In genomic region chr4:136134418-136134977, GRCm38 (mm10) we compare ENCODE assay signal across 8 mouse cellular contexts. TPM values are rescaled to one million over a fixed set of nuclear protein-coding genes. Genes with fewer than 3 reads are reported as not detected.
A peak's percentile ranks its signal among the peaks of the same experiment; 100 is the strongest.
DNase-seq lines count a peak whose midpoint lies in the region; ATAC-seq lines count a peak whose summit lies in the region.

No protein-coding gene starts in this region.

- H3K4me2 ChIP-seq in kidney, embryonic 15.5 days: peak overlapping the region; percentile 74
- peak overlapping the region; percentile 33 for H3K4me2 ChIP-seq in hindbrain, embryonic 11.5 days (replicated peaks; ENCODE audit: low read depth, low read length)
- peak overlapping the region; percentile 57 for H3K4me2 ChIP-seq in midbrain, embryonic 11.5 days

- ATAC-seq in kidney, embryonic 15.5 days (replicated peaks; ENCODE audit: low FRiP score): no peak
- ATAC-seq in hindbrain, embryonic 11.5 days (ENCODE audit: low FRiP score): peak; percentile 57
- ATAC-seq in midbrain, embryonic 11.5 days (ENCODE audit: low FRiP score): peak; percentile 28
- ATAC-seq in frontal cortex, adult (ENCODE audit: low TSS enrichment): no peak

- peaks cover 52% of the 10 kb centered on the region for H3K4me1 ChIP-seq in kidney, embryonic 15.5 days
- peaks cover 68% of the 10 kb centered on the region for H3K4me1 ChIP-seq in embryonic facial prominence, embryonic 10.5 days
- H3K4me1 ChIP-seq in hindbrain, embryonic 11.5 days (replicated peaks; ENCODE audit: control insufficient read depth, insufficient read depth, low read length): peaks cover 16% of the 10 kb centered on the region
- peaks cover 42% of the 10 kb centered on the region for H3K4me1 ChIP-seq in midbrain, embryonic 11.5 days (ENCODE audit: control insufficient read depth, insufficient read depth, low read length)

- H3K27ac ChIP-seq in kidney, embryonic 15.5 days: peak overlapping the region; percentile 99
- H3K27ac ChIP-seq in embryonic facial prominence, embryonic 10.5 days (replicated peaks): peak overlapping the region; percentile 99
- peak overlapping the region; percentile 91 for H3K27ac ChIP-seq in hindbrain, embryonic 11.5 days (ENCODE audit: low read depth, low read length)
- peak overlapping the region; percentile 99 for H3K27ac ChIP-seq in midbrain, embryonic 11.5 days (ENCODE audit: low read depth, low read length)

- H3K4me3 ChIP-seq in kidney, embryonic 15.5 days (replicated peaks): peak overlapping the region; percentile 44
- H3K4me3 ChIP-seq in embryonic facial prominence, embryonic 10.5 days: peak overlapping the region; percentile 57
- H3K4me3 ChIP-seq in hindbrain, embryonic 11.5 days (ENCODE audit: low read depth, low read length): peak overlapping the region; percentile 26
- peak overlapping the region; percentile 34 for H3K4me3 ChIP-seq in midbrain, embryonic 11.5 days (ENCODE audit: low read depth, low read length)

- H3K27me3 ChIP-seq in kidney, embryonic 15.5 days: no peaks in the 10 kb centered on the region
- H3K27me3 ChIP-seq in embryonic facial prominence, embryonic 10.5 days (replicated peaks; ENCODE audit: low read depth, poor library complexity, severe bottlenecking): no peaks in the 10 kb centered on the region
- H3K27me3 ChIP-seq in hindbrain, embryonic 11.5 days (ENCODE audit: control insufficient read depth, insufficient read depth, low read length): no peaks in the 10 kb centered on the region
- no peaks in the 10 kb centered on the region for H3K27me3 ChIP-seq in midbrain, embryonic 11.5 days (ENCODE audit: control insufficient read depth, insufficient read depth, low read length)

- WGBS in kidney, embryonic 15.5 days: 1% methylated on average over 15 of the region's 15 CpGs
- WGBS in embryonic facial prominence, embryonic 10.5 days: under 1% methylated on average over 15 of the region's 15 CpGs
- under 1% methylated on average over 15 of the region's 15 CpGs for WGBS in hindbrain, embryonic 11.5 days
- WGBS in midbrain, embryonic 11.5 days: under 1% methylated on average over 15 of the region's 15 CpGs

- H3K36me3 ChIP-seq in kidney, embryonic 15.5 days: no peaks in the 10 kb centered on the region
- no peaks in the 10 kb centered on the region for H3K36me3 ChIP-seq in embryonic facial prominence, embryonic 10.5 days (replicated peaks)
- H3K36me3 ChIP-seq in hindbrain, embryonic 11.5 days (ENCODE audit: control insufficient read depth, insufficient read depth, low read length): no peaks in the 10 kb centered on the region
- H3K36me3 ChIP-seq in midbrain, embryonic 11.5 days (ENCODE audit: control insufficient read depth, insufficient read depth, low read length): no peaks in the 10 kb centered on the region

- peak overlapping the region; percentile 61 for H3K9ac ChIP-seq in kidney, embryonic 15.5 days
- H3K9ac ChIP-seq in hindbrain, embryonic 11.5 days (ENCODE audit: low read depth, low read length): peak overlapping the region; percentile 49
- peak overlapping the region; percentile 83 for H3K9ac ChIP-seq in midbrain, embryonic 11.5 days (ENCODE audit: low read length)

- no peak for DNase-seq in kidney, adult 18-20 months
- DNase-seq in embryonic facial prominence, embryonic 10.5 days (ENCODE audit: low spot score): peak; percentile 64
- peak; percentile 78 for DNase-seq in hindbrain, embryonic 11.5 days (ENCODE audit: low spot score)
- peak; percentile 96 for DNase-seq in midbrain, embryonic 11.5 days (ENCODE audit: low spot score, missing footprints)
- no peak for DNase-seq in frontal cortex, postnatal 14 days (ENCODE audit: low spot score in 2 of 2)
- no peak for DNase-seq in ovary, postnatal 14 days (ENCODE audit: low spot score)

- H3K9me3 ChIP-seq in kidney, embryonic 15.5 days (replicated peaks): no peaks in the 10 kb centered on the region
- no peaks in the 10 kb centered on the region for H3K9me3 ChIP-seq in embryonic facial prominence, embryonic 10.5 days
- no peaks in the 10 kb centered on the region for H3K9me3 ChIP-seq in hindbrain, embryonic 11.5 days (ENCODE audit: control insufficient read depth, low read length)
- peaks cover 3% of the 10 kb centered on the region; the same call in 1 of the 2 replicates for H3K9me3 ChIP-seq in midbrain, embryonic 11.5 days (ENCODE audit: control insufficient read depth, low read length)

RNA-seq across cellular contexts. Expression of gene Id3, which starts 8.8 kb away (rescaled TPM):
- 862 and 905 TPM in 2 replicates for polyA plus RNA-seq in kidney, embryonic 15.5 days (2015; fragmentation: Nextera tagmentation; extraction: Ambion mirVana)
- polyA plus RNA-seq in embryonic facial prominence, embryonic 10.5 days (2016; fragmentation: Nextera tagmentation; extraction: Ambion mirVana): 593 and 611 TPM in 2 replicates
- polyA plus RNA-seq in hindbrain, embryonic 11.5 days (2014; fragmentation: Nextera tagmentation; extraction: Ambion mirVana): 453 and 482 TPM in 2 replicates
- polyA plus RNA-seq in midbrain, embryonic 11.5 days (2014; fragmentation: Nextera tagmentation; extraction: Ambion mirVana): 500 and 543 TPM in 2 replicates

RNA-seq across cellular contexts. Expression of gene E2f2, which starts 37.7 kb away (rescaled TPM):
- polyA plus RNA-seq in kidney, embryonic 15.5 days (2015; fragmentation: Nextera tagmentation; extraction: Ambion mirVana): 9.7 and 10.5 TPM in 2 replicates
- 6.2 TPM in 2 replicates for polyA plus RNA-seq in embryonic facial prominence, embryonic 10.5 days (2016; fragmentation: Nextera tagmentation; extraction: Ambion mirVana)
- polyA plus RNA-seq in hindbrain, embryonic 11.5 days (2014; fragmentation: Nextera tagmentation; extraction: Ambion mirVana): 5.5 and 6.2 TPM in 2 replicates
- polyA plus RNA-seq in midbrain, embryonic 11.5 days (2014; fragmentation: Nextera tagmentation; extraction: Ambion mirVana): 6.8 and 8.0 TPM in 2 replicates

Comparison
In these comparisons a context has a peak if more than half of its experiments do, and no peak if none do; other contexts are left out.
1. ATAC-seq: peak in hindbrain, embryonic 11.5 days (single experiment) and midbrain, embryonic 11.5 days (single experiment); none in kidney, embryonic 15.5 days (single experiment) and frontal cortex, adult (single experiment).
2. DNase-seq: peak in embryonic facial prominence, embryonic 10.5 days (single experiment), hindbrain, embryonic 11.5 days (single experiment) and midbrain, embryonic 11.5 days (single experiment); none in kidney, adult 18-20 months (single experiment), frontal cortex, postnatal 14 days (0 of 2) and ovary, postnatal 14 days (single experiment).
3. Peak in every context shown above with its lines, with median percentiles within 50 percentile points of each other: H3K27ac ChIP-seq, H3K4me2 ChIP-seq, H3K4me3 ChIP-seq and H3K9ac ChIP-seq.